Mouse (Mus musculus): ENCODE results near the gene Ascc3. TPM values are rescaled to one million over a fixed set of nuclear protein-coding genes. Genes with fewer than 3 reads are reported as not detected.

Ascc3 gene
- total RNA-seq, 2 experiments from 2014 or later, result 28.1 to 35.6 TPM

DNA sequence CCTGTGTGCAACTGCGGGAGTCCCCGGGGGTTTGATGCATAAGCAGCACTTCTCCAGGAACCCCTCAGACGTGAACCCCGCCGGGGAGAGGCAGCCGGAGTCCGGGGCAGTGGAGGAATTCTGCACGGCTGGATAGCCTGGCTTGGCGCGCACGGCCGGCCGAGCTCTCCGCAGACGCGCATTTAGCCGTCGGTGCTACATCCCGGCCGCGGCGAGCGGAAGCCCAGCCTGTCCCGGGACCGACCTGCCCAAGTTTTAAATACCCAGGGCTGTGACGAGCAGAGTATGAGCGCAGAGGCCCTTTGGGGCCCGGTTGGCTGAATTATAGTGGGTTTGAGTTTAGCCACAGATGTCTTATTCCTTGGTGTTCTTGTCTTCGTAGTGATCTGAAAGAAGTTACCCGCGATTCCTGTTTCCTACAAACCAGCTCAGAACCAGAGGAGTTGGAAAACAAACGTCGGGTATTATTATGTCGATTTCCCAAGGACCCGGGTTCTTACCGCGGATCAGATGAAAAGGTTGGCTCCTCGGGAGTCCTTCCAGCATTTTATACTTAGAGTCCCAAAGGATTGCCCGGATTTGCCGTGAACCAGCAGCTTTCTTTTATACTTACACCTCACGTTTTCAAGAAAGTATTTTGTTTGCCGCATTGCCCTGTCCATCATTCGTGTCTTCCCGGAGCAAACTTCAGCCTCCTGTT, 302.8 kb downstream of the Ascc3 start:
- DNase-seq, result no peak

DNA sequence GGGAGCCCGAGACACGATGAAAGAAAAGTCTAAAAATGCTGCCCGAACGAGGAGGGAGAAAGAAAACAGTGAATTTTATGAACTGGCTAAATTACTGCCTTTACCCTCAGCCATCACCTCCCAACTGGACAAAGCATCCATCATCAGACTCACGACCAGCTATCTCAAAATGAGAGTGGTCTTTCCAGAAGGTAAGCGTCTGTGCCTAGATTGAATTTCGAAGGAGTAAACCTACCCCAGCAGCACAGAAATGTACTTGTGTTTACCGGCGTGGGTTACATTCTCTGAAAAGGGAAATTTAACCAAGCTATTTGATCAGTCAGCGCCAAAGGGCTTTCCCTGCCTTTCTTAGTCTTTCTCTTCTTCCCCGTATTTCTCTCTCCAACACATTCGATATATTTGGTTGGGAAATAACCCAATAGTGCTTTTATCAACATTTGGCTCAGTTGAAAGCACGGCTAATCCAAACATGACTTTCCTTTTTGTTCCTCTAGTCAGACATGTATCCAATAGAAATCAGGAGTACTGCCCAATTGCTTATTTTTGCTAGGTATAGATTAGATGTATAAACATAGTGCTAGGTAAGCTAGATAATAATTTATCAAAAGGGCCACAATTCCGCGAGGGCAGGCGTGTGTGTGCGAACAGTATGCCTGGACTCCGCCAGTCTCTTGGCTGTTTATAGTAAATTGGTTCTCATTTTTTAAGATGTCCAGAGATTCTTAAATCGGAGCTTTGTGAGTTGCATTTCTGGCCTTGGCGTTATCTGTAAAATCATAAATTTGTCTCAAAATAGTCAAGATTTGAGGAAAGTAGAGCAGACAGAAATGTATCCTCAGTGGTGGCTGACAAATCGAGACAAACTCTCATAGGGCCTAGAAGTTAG, 303.7 kb downstream of the Ascc3 start:
- no peak for DNase-seq

DNA sequence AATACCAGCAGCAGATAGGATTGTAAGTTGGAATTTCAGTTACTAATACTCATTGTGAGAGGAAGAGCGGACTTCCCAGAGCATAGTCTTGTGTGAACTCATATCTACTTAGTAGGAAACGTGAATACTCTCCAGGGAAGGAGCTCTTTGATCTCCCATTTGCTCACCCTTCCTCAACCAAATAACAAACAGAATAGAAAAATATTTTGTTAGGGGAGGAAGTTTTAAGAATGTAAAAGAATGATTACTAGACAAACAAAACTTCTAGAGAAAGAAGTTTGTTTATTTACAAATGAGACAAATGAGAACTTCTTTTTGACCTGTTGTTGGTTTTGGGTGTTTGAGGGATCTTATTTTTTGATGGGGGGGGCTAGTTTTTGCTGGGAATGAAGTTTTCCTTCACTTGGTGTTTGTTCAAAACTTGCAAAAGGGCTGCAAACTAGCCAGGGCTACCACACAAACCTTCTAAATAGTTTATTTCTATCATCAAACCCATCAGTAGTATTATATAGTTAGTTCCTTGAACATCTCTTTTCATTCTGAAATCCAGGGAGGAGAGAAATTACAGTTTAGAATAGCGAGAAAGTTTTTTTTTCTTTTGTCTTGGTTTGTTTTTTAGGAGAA, 304.4 kb downstream of the Ascc3 start:
- no peak for DNase-seq

DNA sequence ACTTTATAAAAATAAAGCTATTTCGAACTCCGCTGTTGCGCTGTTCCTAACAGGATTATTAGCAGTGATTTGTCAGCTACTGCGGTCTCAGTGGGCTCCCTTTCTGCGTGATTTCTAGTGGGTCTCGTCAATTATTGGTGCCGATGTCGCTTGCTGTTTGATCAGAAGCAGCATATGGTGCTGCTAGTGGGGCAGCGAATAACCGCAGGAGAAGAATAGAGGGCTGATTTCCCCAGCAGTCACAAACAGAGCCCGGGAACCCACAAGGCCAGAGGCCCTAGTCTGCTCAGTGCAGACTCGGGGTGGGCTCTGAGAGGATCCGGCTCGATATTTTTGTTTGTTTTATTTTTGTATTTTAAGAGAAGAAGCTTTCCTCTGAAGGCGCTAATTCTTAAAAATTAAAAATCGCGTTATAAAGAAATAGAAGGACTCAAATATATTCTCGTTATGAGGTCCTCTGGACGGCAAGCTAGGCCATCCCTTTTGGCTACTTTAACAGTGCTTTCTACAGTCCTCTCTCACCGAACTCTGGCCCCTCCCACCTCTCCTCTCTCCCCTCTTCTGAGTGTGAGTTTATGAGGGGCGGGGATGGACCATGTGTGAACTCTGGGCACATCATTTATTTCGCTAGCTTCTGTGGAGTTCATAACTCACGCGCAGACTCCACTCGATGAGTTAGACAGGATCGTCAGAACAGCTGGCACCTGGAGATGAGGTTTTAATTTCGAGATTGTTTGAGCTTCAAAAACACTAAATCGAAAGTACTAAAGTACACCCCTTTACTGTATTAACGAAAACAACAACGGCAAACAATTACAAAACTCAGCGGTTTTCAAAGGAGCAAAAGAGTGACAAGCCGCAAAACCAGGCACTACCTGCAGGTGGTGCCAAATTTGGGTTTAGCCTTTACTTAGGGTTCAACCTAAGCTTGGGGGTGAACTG, 305.3 kb downstream of the Ascc3 start:
- DNase-seq, result no peak

GRCm38 (mm10) chr10:50898621-50899020, 306.2 kb downstream of the Ascc3 start:
- DNase-seq, result no peak

GRCm38 (mm10) chr10:50899846-50900745, 307.6 kb downstream of the Ascc3 start:
- no peak for DNase-seq
